ENCODE assay signal across 26 mouse cellular contexts in genomic region chr7:34147193-34147592, GRCm38 (mm10). TPM values are rescaled to one million over a fixed set of nuclear protein-coding genes. Genes with fewer than 3 reads are reported as not detected.
DNase-seq lines count a peak whose midpoint lies in the region; ATAC-seq and TF ChIP-seq lines count a peak whose summit lies in the region.
"Had no signal": no experiment of that assay in that cellular context is flagged by ENCODE, and none has a peak within 500 bp of the region (broad histone marks: within the 10 kb centered on the region; RNA-seq: fewer than 3 reads in every experiment).

No protein-coding gene starts in this region.

- TF ChIP-seq CTCF in intestine, postnatal 0 days (IDR thresholded peaks at IDR 0.05; ENCODE audit: low read depth), result no peak

- H3K36me3 ChIP-seq in intestine, embryonic 15.5 days, result peaks cover 80% of the 10 kb centered on the region
- H3K36me3 ChIP-seq in intestine, postnatal 0 days (ENCODE audit: control insufficient read depth, insufficient read depth), result peaks cover 95% of the 10 kb centered on the region
- peaks cover 75% of the 10 kb centered on the region for H3K36me3 ChIP-seq in liver, embryonic 16.5 days (ENCODE audit: control insufficient read depth, insufficient read depth)

- WGBS in intestine, embryonic 15.5 days, result 76% methylated on average over 4 of the region's 4 CpGs
- 54% methylated on average over 4 of the region's 4 CpGs for WGBS in intestine, postnatal 0 days
- WGBS in liver, embryonic 16.5 days (ENCODE audit: insufficient replicate concordance), result 32% methylated on average over 4 of the region's 4 CpGs

- DNase-seq in liver, result peak; percentile 73
- no peak for DNase-seq in layer of hippocampus, adult 11-12 months (ENCODE audit: low spot score)
- no peak for DNase-seq in cerebellum, postnatal 25 days
- DNase-seq in testis, postnatal 10 days (ENCODE audit: low spot score), result no peak
- DNase-seq: adrenal gland, adult 2 months; cerebellum, adult 2 months; gastrocnemius, adult 2 months; heart, postnatal 4 days; lung, postnatal 10 days; spleen, adult 18-20 months; thymus, postnatal 36 days had no signal

- no peak overlapping the region for H3K27ac ChIP-seq in intestine, embryonic 15.5 days
- H3K27ac ChIP-seq in intestine, postnatal 0 days (ENCODE audit: low read depth, low read length), result no peak overlapping the region; the same call in 1 of the 2 replicates
- H3K27ac ChIP-seq in liver, embryonic 16.5 days (ENCODE audit: low read length), result 0 out of 2 replicates have a peak overlapping the region, but pooled peaks have one; percentile 12
- H3K27ac ChIP-seq: gastrocnemius, adult 2 months; hindbrain, embryonic 15.5 days; kidney, embryonic 15.5 days; limb, embryonic 10.5 days; midbrain, embryonic 12.5 days had no signal

- peak; percentile 36; the same call in 1 of the 2 replicates for ATAC-seq in intestine, embryonic 15.5 days
- ATAC-seq in intestine, postnatal 0 days, result no peak
- ATAC-seq in liver, embryonic 16.5 days (ENCODE audit: low read depth), result peak; percentile 82
- ATAC-seq: forebrain, embryonic 14.5 days; Patski had no signal

- no peak overlapping the region for H3K4me3 ChIP-seq in intestine, embryonic 15.5 days (replicated peaks)
- H3K4me3 ChIP-seq in intestine, postnatal 0 days (ENCODE audit: low read depth, low read length), result no peak overlapping the region
- H3K4me3 ChIP-seq in liver, embryonic 16.5 days (ENCODE audit: low read depth, low read length), result no peak overlapping the region
- H3K4me3 ChIP-seq: gastrocnemius, adult 2 months; hindbrain, embryonic 15.5 days; kidney, embryonic 15.5 days; limb, embryonic 10.5 days; midbrain, embryonic 12.5 days had no signal

- H3K4me2 ChIP-seq in intestine, embryonic 15.5 days (replicated peaks), result no peak overlapping the region
- H3K4me2 ChIP-seq in intestine, postnatal 0 days (replicated peaks; ENCODE audit: low read depth), result no peak overlapping the region
- peak overlapping the region; percentile 14; the same call in 1 of the 2 replicates for H3K4me2 ChIP-seq in liver, embryonic 16.5 days (ENCODE audit: low read depth, low read length)
- H3K4me2 ChIP-seq: hindbrain, embryonic 15.5 days; kidney, embryonic 15.5 days; midbrain, embryonic 12.5 days had no signal

- H3K4me1 ChIP-seq in intestine, embryonic 15.5 days (replicated peaks), result no peaks in the 10 kb centered on the region
- H3K4me1 ChIP-seq in intestine, postnatal 0 days (replicated peaks; ENCODE audit: control insufficient read depth, insufficient read depth, low read length), result no peaks in the 10 kb centered on the region
- H3K4me1 ChIP-seq in liver, embryonic 16.5 days (ENCODE audit: control insufficient read depth, low read depth, low read length), result peaks cover 11% of the 10 kb centered on the region
- H3K4me1 ChIP-seq: hindbrain, embryonic 15.5 days; kidney, embryonic 15.5 days; limb, embryonic 10.5 days; midbrain, embryonic 12.5 days had no signal

- no peaks in the 10 kb centered on the region for H3K27me3 ChIP-seq in intestine, embryonic 15.5 days (replicated peaks)
- H3K27me3 ChIP-seq in intestine, postnatal 0 days (replicated peaks; ENCODE audit: control insufficient read depth, insufficient read depth, low read length), result no peaks in the 10 kb centered on the region
- no peaks in the 10 kb centered on the region for H3K27me3 ChIP-seq in liver, embryonic 16.5 days (ENCODE audit: control insufficient read depth, insufficient read depth, low read depth, low read length)
- H3K27me3 ChIP-seq: hindbrain, embryonic 15.5 days; kidney, embryonic 15.5 days; midbrain, embryonic 12.5 days; Patski had no signal

- H3K9ac ChIP-seq in intestine, embryonic 15.5 days, result no peak overlapping the region
- H3K9ac ChIP-seq in intestine, postnatal 0 days (ENCODE audit: low read depth, low read length), result no peak overlapping the region
- no peak overlapping the region for H3K9ac ChIP-seq in liver, embryonic 16.5 days (ENCODE audit: low read depth, low read length)
- H3K9ac ChIP-seq: hindbrain, embryonic 15.5 days; kidney, embryonic 15.5 days; midbrain, embryonic 12.5 days had no signal

- no peaks in the 10 kb centered on the region for H3K9me3 ChIP-seq in intestine, embryonic 15.5 days
- peaks cover 3% of the 10 kb centered on the region; the same call in 1 of the 2 replicates for H3K9me3 ChIP-seq in intestine, postnatal 0 days (ENCODE audit: control insufficient read depth)
- H3K9me3 ChIP-seq in liver, embryonic 16.5 days (replicated peaks; ENCODE audit: control insufficient read depth, low read length), result no peaks in the 10 kb centered on the region; the same call in 1 of the 2 replicates
- H3K9me3 ChIP-seq: hindbrain, embryonic 15.5 days; kidney, embryonic 15.5 days; limb, embryonic 10.5 days; midbrain, embryonic 12.5 days had no signal

RNA-seq across cellular contexts. Expression of gene Wtip, which starts 14.1 kb away (rescaled TPM):
- polyA plus RNA-seq in intestine, embryonic 15.5 days (2015; fragmentation: Nextera tagmentation; extraction: Ambion mirVana), result 4.0 and 4.7 TPM in 2 replicates
- polyA plus RNA-seq in intestine, postnatal 0 days (2015; fragmentation: Nextera tagmentation; extraction: Ambion mirVana), result 3.2 TPM in 2 replicates
- polyA plus RNA-seq in liver, embryonic 16.5 days (2015; fragmentation: Nextera tagmentation; extraction: Ambion mirVana), result 0.43 and 0.58 TPM in 2 replicates

RNA-seq across cellular contexts. Expression of gene Uba2, which starts 22.2 kb away (rescaled TPM):
- 156 and 168 TPM in 2 replicates for polyA plus RNA-seq in intestine, embryonic 15.5 days (2015; fragmentation: Nextera tagmentation; extraction: Ambion mirVana)
- polyA plus RNA-seq in intestine, postnatal 0 days (2015; fragmentation: Nextera tagmentation; extraction: Ambion mirVana), result 50.2 and 50.8 TPM in 2 replicates
- 69.6 and 81.1 TPM in 2 replicates for polyA plus RNA-seq in liver, embryonic 16.5 days (2015; fragmentation: Nextera tagmentation; extraction: Ambion mirVana)

RNA-seq across cellular contexts. Expression of gene Pdcd2l, which starts 49.3 kb away (rescaled TPM):
- 55.9 TPM in 2 replicates for polyA plus RNA-seq in intestine, embryonic 15.5 days (2015; fragmentation: Nextera tagmentation; extraction: Ambion mirVana)
- polyA plus RNA-seq in intestine, postnatal 0 days (2015; fragmentation: Nextera tagmentation; extraction: Ambion mirVana), result 26.3 and 26.7 TPM in 2 replicates
- 19.8 and 20.0 TPM in 2 replicates for polyA plus RNA-seq in liver, embryonic 16.5 days (2015; fragmentation: Nextera tagmentation; extraction: Ambion mirVana)

RNA-seq across cellular contexts. Expression of gene Scgb1b30, which starts 52.0 kb away (rescaled TPM):
- not detected in 2 replicates for polyA plus RNA-seq in intestine, embryonic 15.5 days (2015; fragmentation: Nextera tagmentation; extraction: Ambion mirVana)
- polyA plus RNA-seq in intestine, postnatal 0 days (2015; fragmentation: Nextera tagmentation; extraction: Ambion mirVana), result not detected in 2 replicates
- not detected in 2 replicates for polyA plus RNA-seq in liver, embryonic 16.5 days (2015; fragmentation: Nextera tagmentation; extraction: Ambion mirVana)
- polyA plus RNA-seq: adrenal gland, adult 2 months; cerebellum, adult 2 months; embryonic facial prominence, embryonic 14.5 days; forebrain, embryonic 14.5 days; frontal cortex, adult 2 months; heart, embryonic 16.5 days; hindbrain, embryonic 15.5 days; intestine, embryonic 14.5 days; kidney, embryonic 15.5 days; large intestine, adult 2 months; limb, embryonic 10.5 days; liver, adult 2 months; midbrain, embryonic 12.5 days; Patski had no signal
